Mouse (Mus musculus) stomach, embryonic 16.5 days (tissue): Measurements from ENCODE around the gene Trmt1. TPM values are rescaled to one million over a fixed set of nuclear protein-coding genes. Genes with fewer than 3 reads are reported as not detected.

Experiments used
- ATAC-seq: fragments of 200-750 bp; cut with Nextera tagmentation; 2 replicates; pipeline ENCODE4 v1.8.0; 2017; ENCODE audit warnings: moderate number of reproducible peaks, moderate TSS enrichment; ENCODE audit not compliant: insufficient read depth, low FRiP score
- H3K27ac ChIP-seq: fragments of 300-500 bp; sonication (generic); 2 replicates; pipeline ENCODE4 v1.5.1; 2014; ENCODE audit warnings: low read length
- H3K27me3 ChIP-seq: fragments of 300-500 bp; sonication (generic); 2 replicates; pipeline ENCODE4 v1.6.1; 2014; ENCODE audit warnings: low read length, control low read depth, mixed read lengths; ENCODE audit not compliant: control insufficient read depth, insufficient read depth
- H3K36me3 ChIP-seq: fragments of 300-500 bp; sonication (generic); 2 replicates; pipeline ENCODE4 v1.6.1; 2014; ENCODE audit warnings: low read length; ENCODE audit not compliant: control insufficient read depth, insufficient read depth
- H3K4me1 ChIP-seq: fragments of 300-500 bp; sonication (generic); 2 replicates; pipeline ENCODE4 v1.6.1; 2014; ENCODE audit warnings: low read length, control low read depth, mixed read lengths; ENCODE audit not compliant: control insufficient read depth, insufficient read depth
- H3K4me2 ChIP-seq: fragments of 300-500 bp; sonication (generic); 2 replicates; pipeline ENCODE4 v1.6.1; 2014; ENCODE audit warnings: low read depth, low read length, mixed read lengths
- H3K4me3 ChIP-seq: fragments of 300-500 bp; sonication (generic); replicated peaks from 2 replicates; pipeline ENCODE4 v1.5.1; 2014; ENCODE audit warnings: mild to moderate bottlenecking, low read length
- H3K9ac ChIP-seq: fragments of 300-500 bp; sonication (generic); 2 replicates; pipeline ENCODE4 v1.6.1; 2014; ENCODE audit warnings: low read length
- H3K9me3 ChIP-seq: fragments of 300-500 bp; sonication (generic); replicated peaks from 2 replicates; pipeline ENCODE4 v1.6.1; 2016; ENCODE audit warnings: low read length, control low read depth; ENCODE audit not compliant: control insufficient read depth
- WGBS: fragments of 180-500 bp; shearing (Covaris S2); extraction: QIAGEN DNeasy Blood & Tissue Kit; methylation state at CpG from one replicate; pipeline ENCODE4 v1.1.7; 2014; 5-methylcytosine and 5-hydroxymethylcytosine counted together
- polyA plus RNA-seq: library from polyadenylated mRNA; unstranded; fragments of >200 nt; fragmentation: Nextera tagmentation; extraction: Ambion mirVana; gene quantifications from 2 replicates; pipeline ENCODE4 v1.2.1, GENCODE M21; 2015

Trmt1 gene
- polyA plus RNA-seq, 1 experiment from 2014 or later = 53.7 TPM

GRCm38 (mm10) chr8:84657203-84657602, 28.9 kb upstream of the Trmt1 start:
- H3K4me2 ChIP-seq = peak overlapping the region; percentile 85
- peaks cover 40% of the 10 kb centered on the region for H3K4me1 ChIP-seq
- H3K9ac ChIP-seq = peak overlapping the region; percentile 83
- peak overlapping the region; percentile 41 for H3K4me3 ChIP-seq
- no peak for ATAC-seq
- H3K9me3 ChIP-seq = no peaks in the 10 kb centered on the region
- H3K27me3 ChIP-seq = no peaks in the 10 kb centered on the region
- H3K36me3 ChIP-seq = no peaks in the 10 kb centered on the region
- peak overlapping the region; percentile 99 for H3K27ac ChIP-seq

GRCm38 (mm10) chr8:84657680-84658079, 28.4 kb upstream of the Trmt1 start:
- Histone ChIP-seq H3K4me1 (peaks cover 40% of the 10 kb centered on the region), H3K36me3 (no peaks in the 10 kb centered on the region), H3K4me3 (no peak overlapping the region), H3K9me3 (no peaks in the 10 kb centered on the region), H3K27me3 (no peaks in the 10 kb centered on the region), H3K27ac (peak overlapping the region; percentile 99), H3K9ac (no peak overlapping the region), H3K4me2 (peak overlapping the region; percentile 85; the same call in 1 of the 2 replicates)
- no peak for ATAC-seq
- 38% methylated on average over 4 of the region's 4 CpGs for WGBS

GRCm38 (mm10) chr8:84658951-84659350, 27.2 kb upstream of the Trmt1 start:
- H3K27me3 ChIP-seq = no peaks in the 10 kb centered on the region
- H3K4me1 ChIP-seq = peaks cover 46% of the 10 kb centered on the region
- no peak for ATAC-seq
- 71% methylated on average over 1 of the region's 1 CpGs for WGBS
- H3K9me3 ChIP-seq = no peaks in the 10 kb centered on the region
- H3K4me3 ChIP-seq = no peak overlapping the region
- H3K9ac ChIP-seq = no peak overlapping the region
- no peaks in the 10 kb centered on the region for H3K36me3 ChIP-seq
- H3K27ac ChIP-seq = peak overlapping the region; percentile 99
- peak overlapping the region; percentile 78; the same call in 1 of the 2 replicates for H3K4me2 ChIP-seq

- peaks cover 42% of the 10 kb centered on the region for H3K4me1 ChIP-seq
- 3% methylated on average over 33 of the region's 33 CpGs for WGBS
- no peaks in the 10 kb centered on the region for H3K36me3 ChIP-seq
- H3K4me2 ChIP-seq = peak overlapping the region; percentile 78
- no peaks in the 10 kb centered on the region for H3K9me3 ChIP-seq
- peak overlapping the region; percentile 81 for H3K4me3 ChIP-seq
- no peaks in the 10 kb centered on the region for H3K27me3 ChIP-seq
- H3K27ac ChIP-seq = peak overlapping the region; percentile 99
- ATAC-seq = no peak
- H3K9ac ChIP-seq = peak overlapping the region; percentile 94
These were observed 25.9 kb upstream of the Trmt1 start for GRCm38 (mm10) chr8:84659936-84660818.

GRCm38 (mm10) chr8:84660819-84661457, 25.2 kb upstream of the Trmt1 start:
- H3K9me3 ChIP-seq = no peaks in the 10 kb centered on the region
- H3K4me3 ChIP-seq = peak overlapping the region; percentile 81
- no peak for ATAC-seq
- H3K4me1 ChIP-seq = peaks cover 39% of the 10 kb centered on the region
- H3K4me2 ChIP-seq = peak overlapping the region; percentile 78
- H3K27me3 ChIP-seq = no peaks in the 10 kb centered on the region
- H3K36me3 ChIP-seq = no peaks in the 10 kb centered on the region
- peak overlapping the region; percentile 99 for H3K27ac ChIP-seq
- H3K9ac ChIP-seq = peak overlapping the region; percentile 94
- 1% methylated on average over 20 of the region's 20 CpGs for WGBS

GRCm38 (mm10) chr8:84661458-84661871, 24.6 kb upstream of the Trmt1 start:
- Histone ChIP-seq H3K4me2 (peak overlapping the region; percentile 78), H3K9me3 (no peaks in the 10 kb centered on the region), H3K4me1 (peaks cover 33% of the 10 kb centered on the region), H3K27ac (peak overlapping the region; percentile 99), H3K4me3 (peak overlapping the region; percentile 81), H3K27me3 (no peaks in the 10 kb centered on the region), H3K36me3 (no peaks in the 10 kb centered on the region), H3K9ac (peak overlapping the region; percentile 94)
- WGBS = under 1% methylated on average over 24 of the region's 24 CpGs
- ATAC-seq = peak; percentile 61

GRCm38 (mm10) chr8:84661961-84662571, 24.0 kb upstream of the Trmt1 start:
- Histone ChIP-seq H3K27me3 (no peaks in the 10 kb centered on the region), H3K4me3 (peak overlapping the region; percentile 81), H3K27ac (peak overlapping the region; percentile 99), H3K9me3 (no peaks in the 10 kb centered on the region), H3K4me1 (peaks cover 27% of the 10 kb centered on the region), H3K9ac (peak overlapping the region; percentile 94), H3K4me2 (peak overlapping the region; percentile 78), H3K36me3 (no peaks in the 10 kb centered on the region)
- no peak for ATAC-seq
- under 1% methylated on average over 61 of the region's 61 CpGs for WGBS

- Histone ChIP-seq H3K27ac (peak within 1 kb of the TSS; percentile 99), H3K9ac (peak within 1 kb of the TSS; percentile 94), H3K4me2 (peak within 1 kb of the TSS; percentile 78), H3K9me3 (no peaks in the 10 kb centered on the region), H3K4me3 (peak within 1 kb of the TSS; percentile 81), H3K27me3 (no peaks in the 10 kb centered on the region), H3K36me3 (no peaks in the 10 kb centered on the region), H3K4me1 (peaks cover 23% of the 10 kb centered on the region)
- under 1% methylated on average over 27 of the region's 27 CpGs for WGBS
- peak; percentile 79 for ATAC-seq
These were observed 23.5 kb upstream of the Trmt1 start, which contains the start of gene Ier2 for GRCm38 (mm10) chr8:84662581-84663065. Gene Ier2 (minus strand): TSS chr8:84662852.
